Comparison of ENCODE assay signal across 8 mouse cellular contexts in the genomic region with DNA sequence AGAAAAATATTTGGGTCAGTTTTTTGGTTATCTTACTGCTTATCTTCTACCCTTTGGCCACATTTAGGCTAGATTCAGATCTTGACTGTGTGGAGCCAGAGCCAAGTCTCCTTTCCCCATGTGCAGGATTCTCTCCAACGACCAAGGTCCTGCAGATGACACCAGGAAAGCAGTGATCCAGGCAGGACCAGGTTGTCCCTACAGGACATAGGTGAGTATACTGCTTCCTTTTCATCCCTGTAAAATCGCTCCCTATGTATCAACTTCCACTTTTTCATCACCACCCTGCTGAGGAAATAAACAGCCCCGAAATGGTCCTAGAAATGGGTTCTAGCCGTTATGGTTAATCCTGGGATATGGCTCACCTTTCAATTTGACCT. TPM values are rescaled to one million over a fixed set of nuclear protein-coding genes. Genes with fewer than 3 reads are reported as not detected.
DNase-seq lines count a peak whose midpoint lies in the region; ATAC-seq and TF ChIP-seq lines count a peak whose summit lies in the region.

No protein-coding gene starts in this region.

- no peaks in the 10 kb centered on the region for H3K27me3 ChIP-seq in heart, embryonic 14.5 days (ENCODE audit: control insufficient read depth, insufficient read depth, low read length)
- no peaks in the 10 kb centered on the region for H3K27me3 ChIP-seq in G1E (ENCODE audit: insufficient read depth, low read length)
- H3K27me3 ChIP-seq in hindbrain, embryonic 10.5 days (ENCODE audit: insufficient read depth, poor library complexity, severe bottlenecking): no peaks in the 10 kb centered on the region
- H3K27me3 ChIP-seq in liver, postnatal 0 days (ENCODE audit: insufficient read depth, low read length): no peaks in the 10 kb centered on the region

- H3K4me2 ChIP-seq in heart, embryonic 14.5 days (ENCODE audit: low read length): peak overlapping the region; percentile 14
- H3K4me2 ChIP-seq in liver, postnatal 0 days (ENCODE audit: low read depth, low read length): peak overlapping the region; percentile 92

- H3K36me3 ChIP-seq in heart, embryonic 14.5 days (ENCODE audit: control insufficient read depth, insufficient read depth, low read length): peaks cover 5% of the 10 kb centered on the region; the same call in 1 of the 2 replicates
- peaks cover 15% of the 10 kb centered on the region for H3K36me3 ChIP-seq in G1E (replicated peaks)
- peaks cover 8% of the 10 kb centered on the region; the same call in 1 of the 2 replicates for H3K36me3 ChIP-seq in hindbrain, embryonic 10.5 days
- no peaks in the 10 kb centered on the region; the same call in 1 of the 2 replicates for H3K36me3 ChIP-seq in liver, postnatal 0 days (replicated peaks; ENCODE audit: insufficient read depth, low read length)

- peak overlapping the region in 1 of 2 experiments; percentile 100; a peak in 1 of 4 replicates for H3K4me3 ChIP-seq in heart, embryonic 14.5 days (ENCODE audit: control insufficient read depth in 1 of 2, insufficient read depth in 1 of 2, low read depth in 1 of 2, low read length in 2 of 2)
- H3K4me3 ChIP-seq in G1E (ENCODE audit: low read depth, low read length): peak overlapping the region; percentile 89
- H3K4me3 ChIP-seq in hindbrain, embryonic 10.5 days: peak overlapping the region; percentile 98
- H3K4me3 ChIP-seq in liver, postnatal 0 days (ENCODE audit: low read depth, low read length): peak overlapping the region; percentile 99

- TF ChIP-seq EP300 in liver, postnatal 0 days (IDR thresholded peaks at IDR 0.05; ENCODE audit: low read depth): no peak

- no peaks in the 10 kb centered on the region for H3K9me3 ChIP-seq in heart, embryonic 14.5 days (ENCODE audit: control insufficient read depth, low read length)
- no peaks in the 10 kb centered on the region for H3K9me3 ChIP-seq in G1E (replicated peaks)
- H3K9me3 ChIP-seq in hindbrain, embryonic 10.5 days: no peaks in the 10 kb centered on the region
- H3K9me3 ChIP-seq in liver, postnatal 0 days (ENCODE audit: low read length): no peaks in the 10 kb centered on the region

- WGBS in heart, embryonic 14.5 days: 19% methylated on average over 4 of the region's 4 CpGs
- WGBS in hindbrain, embryonic 10.5 days: 21% methylated on average over 4 of the region's 4 CpGs
- 11% methylated on average over 4 of the region's 4 CpGs for WGBS in liver, postnatal 0 days (ENCODE audit: insufficient replicate concordance)

- peaks cover 23 to 42% of the 10 kb centered on the region in 2 experiments for H3K4me1 ChIP-seq in heart, embryonic 14.5 days (ENCODE audit: control insufficient read depth in 2 of 2, insufficient read depth in 2 of 2, low read length in 2 of 2)
- peaks cover 64% of the 10 kb centered on the region for H3K4me1 ChIP-seq in G1E (ENCODE audit: insufficient read depth, low read depth, low read length)
- peaks cover 65% of the 10 kb centered on the region for H3K4me1 ChIP-seq in hindbrain, embryonic 10.5 days (replicated peaks)
- H3K4me1 ChIP-seq in liver, postnatal 0 days (ENCODE audit: insufficient read depth): peaks cover 45% of the 10 kb centered on the region

- intact Hi-C loops in heart, postnatal 14 days (cut with DNase I): loop anchor here (5.0 kb wide), 2 partner anchors 46 to 206 kb away; partner anchors contain the start of gene Pan2

- H3K9ac ChIP-seq in heart, embryonic 14.5 days (ENCODE audit: low read length): no peak overlapping the region
- H3K9ac ChIP-seq in liver, postnatal 0 days (replicated peaks): peak overlapping the region; percentile 97

- no peak for DNase-seq in heart, postnatal 14 days
- DNase-seq in G1E (ENCODE audit: low spot score): no peak
- no peak for DNase-seq in hindbrain, embryonic 10.5 days (ENCODE audit: low spot score)
- DNase-seq in liver, postnatal 0 days: no peak
- no peak for DNase-seq in cerebellum, adult 9-11 months
- no peak for DNase-seq in adipocyte (ENCODE audit: low spot score)
- no peak for DNase-seq in lung, postnatal 10 days

- TF ChIP-seq CTCF in G1E (IDR thresholded peaks at IDR 0.05; ENCODE audit: low read depth, low read length): no peak
- TF ChIP-seq CTCF in liver, postnatal 0 days (IDR thresholded peaks at IDR 0.05; ENCODE audit: low read depth): no peak

- H3K27ac ChIP-seq in heart, embryonic 14.5 days (replicated peaks in 1 of 2; ENCODE audit: control insufficient read depth in 1 of 2, insufficient read depth in 1 of 2, low read depth in 2 of 2, low read length in 2 of 2): no peak overlapping the region
- H3K27ac ChIP-seq in hindbrain, embryonic 10.5 days: peak overlapping the region; percentile 96
- H3K27ac ChIP-seq in liver, postnatal 0 days (ENCODE audit: low read depth): no peak overlapping the region

- no peak for ATAC-seq in heart, embryonic 14.5 days (ENCODE audit: insufficient number of reproducible peaks, insufficient read depth, low FRiP score, low read depth)
- no peak for ATAC-seq in G1E (ENCODE audit: extremely low read depth, insufficient number of reproducible peaks, low FRiP score, poor library complexity, severe bottlenecking)
- ATAC-seq in liver, postnatal 0 days: no peak

RNA-seq across cellular contexts. Expression of gene Baz2a, which starts 4.9 kb away (rescaled TPM):
- 13.3 and 17.2 TPM in 2 replicates for polyA plus RNA-seq in heart, embryonic 14.5 days (2014; fragmentation: Nextera tagmentation; extraction: Ambion mirVana)
- total RNA-seq in heart, postnatal 14 days (2021): 10 to 100 TPM; 27.2 to 27.4 TPM
- total RNA-seq in G1E (2014; fragmentation: Nextera tagmentation) (102 and 116 TPM in 2 replicates), G1E (2017) (14.8 and 16.6 TPM in 2 replicates)
- polyA plus RNA-seq in G1E (2012): 24.8 and 34.7 TPM in 2 replicates
- polyA plus RNA-seq in hindbrain, embryonic 10.5 days (2016; fragmentation: Nextera tagmentation; extraction: Ambion mirVana): 16.2 and 17.0 TPM in 2 replicates
- 4.3 and 5.4 TPM in 2 replicates for polyA plus RNA-seq in liver, postnatal 0 days (2015; fragmentation: Nextera tagmentation; extraction: Ambion mirVana)

RNA-seq across cellular contexts. Expression of gene Atp5b, which starts 13.2 kb away (rescaled TPM):
- 6,412 and 6,474 TPM in 2 replicates for polyA plus RNA-seq in heart, embryonic 14.5 days (2014; fragmentation: Nextera tagmentation; extraction: Ambion mirVana)
- total RNA-seq in heart, postnatal 14 days (2021): 1,000 to 10,000 TPM; 8,344 to 8,412 TPM
- 2,076 and 2,077 TPM in 2 replicates for total RNA-seq in G1E (2014; fragmentation: Nextera tagmentation)
- total RNA-seq in G1E (2017): 2,841 and 2,974 TPM in 2 replicates
- polyA plus RNA-seq in G1E (2012): 1,412 and 1,783 TPM in 2 replicates
- 2,236 and 2,265 TPM in 2 replicates for polyA plus RNA-seq in hindbrain, embryonic 10.5 days (2016; fragmentation: Nextera tagmentation; extraction: Ambion mirVana)
- polyA plus RNA-seq in liver, postnatal 0 days (2015; fragmentation: Nextera tagmentation; extraction: Ambion mirVana): 1,808 and 1,865 TPM in 2 replicates

RNA-seq across cellular contexts. Expression of gene Ptges3, which starts 37.5 kb away (rescaled TPM):
- 280 and 290 TPM in 2 replicates for polyA plus RNA-seq in heart, embryonic 14.5 days (2014; fragmentation: Nextera tagmentation; extraction: Ambion mirVana)
- total RNA-seq in heart, postnatal 14 days (2021): 10 to 100 TPM; 71.7 to 80.0 TPM
- total RNA-seq in G1E (2014; fragmentation: Nextera tagmentation) (209 and 228 TPM in 2 replicates), G1E (2017) (269 and 315 TPM in 2 replicates)
- polyA plus RNA-seq in G1E (2012): 268 and 269 TPM in 2 replicates
- polyA plus RNA-seq in hindbrain, embryonic 10.5 days (2016; fragmentation: Nextera tagmentation; extraction: Ambion mirVana): 544 and 661 TPM in 2 replicates
- polyA plus RNA-seq in liver, postnatal 0 days (2015; fragmentation: Nextera tagmentation; extraction: Ambion mirVana): 193 and 194 TPM in 2 replicates
